Mouse (Mus musculus) kidney, adult 10 weeks (tissue): Measurements from ENCODE around the gene Myo1d. TPM values are rescaled to one million over a fixed set of nuclear protein-coding genes. Genes with fewer than 3 reads are reported as not detected.

Source experiments
- polyA plus RNA-seq: library from polyadenylated mRNA; stranded (reverse); fragments of 350-450 nt; fragmentation: Illumina TruSeq; extraction: RNeasy Lipid Tissue Mini Kit (QIAGEN cat#74804); gene quantifications from one replicate; pipeline ENCODE4 v1.2.3, GENCODE M21; 2014; ENCODE audit warnings: low read depth, low replicate concordance

Gene Myo1d
- polyA plus RNA-seq = 23.4 TPM

DNA sequence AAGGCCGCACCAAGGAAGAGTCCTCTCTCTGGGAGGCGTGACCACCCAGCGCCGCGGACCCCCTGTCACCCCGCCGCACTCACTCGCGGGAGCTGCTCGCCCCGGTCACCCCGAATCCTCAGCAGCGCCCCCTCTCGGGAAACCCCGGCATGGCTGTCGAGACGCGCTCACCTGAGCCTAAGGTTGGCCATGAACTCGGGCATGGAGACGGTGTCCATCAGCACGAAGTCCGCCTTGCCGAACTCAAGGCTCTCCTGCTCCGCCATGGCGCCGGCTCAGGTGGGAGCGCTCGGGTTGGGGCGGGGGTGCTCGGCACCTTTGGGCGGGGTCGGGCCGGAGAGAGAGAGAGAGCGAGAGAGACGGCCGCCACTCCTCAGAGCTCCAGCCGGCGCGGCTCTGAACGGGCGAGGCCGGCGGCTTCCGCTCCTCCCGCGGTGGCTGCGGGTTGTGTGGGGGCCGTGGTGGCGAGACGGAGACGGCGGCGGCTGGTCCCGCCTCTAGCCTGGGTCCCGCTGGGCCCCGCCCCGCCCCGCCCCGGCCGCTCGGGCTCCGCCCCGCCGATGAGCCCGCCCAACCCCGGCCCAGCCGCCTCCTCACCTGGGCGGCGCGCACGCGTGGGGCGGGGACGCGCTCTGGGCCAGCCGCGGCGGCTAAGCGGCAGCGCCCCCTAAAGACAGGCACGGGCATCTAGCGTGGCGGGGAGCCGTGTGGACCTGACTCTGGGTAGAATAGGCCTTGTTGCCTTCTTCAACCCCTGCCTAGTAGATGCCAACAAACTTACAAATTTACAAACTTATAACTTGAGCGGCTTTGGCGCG, at the start of gene Myo1d:
Gene Myo1d, minus strand, starts transcription at position 499 of the 818 bp plus-strand sequence.

GRCm38 (mm10) chr11:80809993-80810821, 30.4 kb upstream of the Myo1d start, which contains the start of gene Tmem98:
Tmem98 (plus strand) TSS chr11:80810175.

GRCm38 (mm10) chr11:80476222-80477189, 303.3 kb downstream of the Myo1d start, which contains the start of gene Cdk5r1:
Cdk5r1 (plus strand) TSS chr11:80477023.

Other genes starting within 250 kb of the Myo1d start
- 2.6 TPM for gene Tmem98, start 30.1 kb upstream of the Myo1d start, polyA plus RNA-seq
- not detected for gene Spaca3, start 78.3 kb upstream of the Myo1d start, polyA plus RNA-seq